Mouse (Mus musculus) bone marrow macrophage, adult 2 months (primary cell): Measurements from ENCODE around the gene Myh9. TPM values are rescaled to one million over a fixed set of nuclear protein-coding genes. Genes with fewer than 3 reads are reported as not detected.
A peak's percentile ranks its signal among the peaks of the same experiment; 100 is the strongest.

ENCODE experiments used
- H3K27ac ChIP-seq: 2 replicates; pipeline ENCODE4 v1.5.1; 2012; ENCODE audit warnings: low read depth, low read length; ENCODE audit not compliant: insufficient read depth
- H3K4me1 ChIP-seq: 2 replicates; pipeline ENCODE4 v1.6.1; 2012; ENCODE audit warnings: low read length; ENCODE audit not compliant: control insufficient read depth, insufficient read depth
- H3K4me3 ChIP-seq: 2 replicates; pipeline ENCODE4 v1.5.1; 2012; ENCODE audit warnings: mild to moderate bottlenecking, low read length, moderate library complexity; ENCODE audit not compliant: insufficient read depth
- CTCF ChIP-seq: IDR thresholded peaks from 2 replicates; pipeline ENCODE4 v1.5.1; 2012; ENCODE audit warnings: low read depth, mild to moderate bottlenecking, low read length, moderate library complexity
- POLR2A ChIP-seq: IDR thresholded peaks from 2 replicates; pipeline ENCODE4 v1.6.1; 2012; ENCODE audit warnings: mild to moderate bottlenecking, low read depth, low read length, borderline replicate concordance
- polyA plus RNA-seq: library from polyadenylated mRNA; stranded (reverse); fragments of >200 nt; gene quantifications from 2 replicates; pipeline ENCODE4 v1.2.4, GENCODE M21; 2012; ENCODE audit not compliant: missing spikeins, insufficient read depth, insufficient read length

Myh9 gene
- polyA plus RNA-seq, 1 experiment = 194 TPM

DNA sequence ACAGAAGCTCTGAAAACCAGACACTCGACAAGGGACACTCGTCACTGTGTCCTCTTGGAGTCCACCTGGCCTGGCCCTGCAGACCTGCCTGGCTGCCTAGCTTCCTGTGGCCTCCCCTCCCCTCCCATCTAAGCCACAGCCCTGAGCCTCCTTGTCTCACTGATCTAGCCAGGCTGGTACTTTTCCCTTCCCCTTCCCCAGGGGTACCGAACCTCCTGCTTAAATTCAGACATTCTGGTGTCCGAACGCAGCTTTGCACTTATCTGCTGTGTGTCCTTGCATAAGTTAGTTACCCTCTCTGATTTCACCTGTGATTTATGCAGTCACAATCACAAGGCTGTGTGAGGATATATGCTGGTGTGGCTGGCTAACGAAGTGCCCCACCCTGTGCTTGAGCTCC lies 40.3 kb upstream of the Myh9 start:
- no peak overlapping the region for H3K4me3 ChIP-seq
- H3K27ac ChIP-seq = no peak overlapping the region
- no peak for TF ChIP-seq POLR2A
- no peak for TF ChIP-seq CTCF
- peaks cover 11% of the 10 kb centered on the region for H3K4me1 ChIP-seq

DNA sequence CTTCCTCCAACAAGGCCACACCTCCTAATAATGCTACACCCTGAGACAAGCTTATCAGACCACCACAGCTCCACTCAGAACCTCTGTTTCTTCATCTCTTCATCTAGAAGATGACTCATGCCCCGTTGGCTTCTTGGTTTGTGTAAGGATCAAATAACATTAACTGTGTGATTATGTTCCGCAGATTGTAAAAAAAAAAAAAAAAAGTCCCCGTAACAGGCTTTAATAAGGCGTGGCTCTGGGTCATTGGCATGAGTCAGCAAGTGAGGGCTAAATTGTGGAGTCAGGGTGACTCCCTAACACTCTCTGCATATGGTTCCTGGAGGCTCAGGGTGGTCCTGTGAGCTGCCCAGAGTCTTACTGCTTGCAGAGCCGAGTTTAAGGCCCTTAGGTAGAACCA lies 39.7 kb upstream of the Myh9 start:
- Histone ChIP-seq H3K4me1 (peaks cover 11% of the 10 kb centered on the region), H3K4me3 (no peak overlapping the region), H3K27ac (no peak overlapping the region)
- no peak for TF ChIP-seq POLR2A

DNA sequence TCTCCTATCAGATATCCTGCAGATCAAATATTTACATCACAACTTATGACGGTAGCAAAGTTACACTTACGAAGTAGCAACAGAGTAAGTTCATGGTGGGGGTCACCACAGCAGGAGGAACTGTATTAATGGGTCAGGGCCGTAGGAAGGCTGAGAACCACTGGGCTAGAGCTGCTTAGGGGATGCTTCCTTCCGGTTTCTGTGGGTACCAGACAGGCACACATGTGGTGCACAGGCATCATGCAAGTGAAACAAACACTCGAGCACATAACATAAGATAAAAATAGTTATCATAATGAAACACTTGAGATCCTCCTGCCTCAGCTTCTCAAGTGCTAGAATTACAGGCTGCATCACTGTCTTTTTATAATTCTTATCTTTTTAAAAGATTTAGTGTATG lies 38.8 kb upstream of the Myh9 start:
- Histone ChIP-seq H3K4me1 (peaks cover 8% of the 10 kb centered on the region), H3K4me3 (no peak overlapping the region), H3K27ac (no peak overlapping the region)
- TF ChIP-seq POLR2A (no peak), CTCF (no peak)

DNA sequence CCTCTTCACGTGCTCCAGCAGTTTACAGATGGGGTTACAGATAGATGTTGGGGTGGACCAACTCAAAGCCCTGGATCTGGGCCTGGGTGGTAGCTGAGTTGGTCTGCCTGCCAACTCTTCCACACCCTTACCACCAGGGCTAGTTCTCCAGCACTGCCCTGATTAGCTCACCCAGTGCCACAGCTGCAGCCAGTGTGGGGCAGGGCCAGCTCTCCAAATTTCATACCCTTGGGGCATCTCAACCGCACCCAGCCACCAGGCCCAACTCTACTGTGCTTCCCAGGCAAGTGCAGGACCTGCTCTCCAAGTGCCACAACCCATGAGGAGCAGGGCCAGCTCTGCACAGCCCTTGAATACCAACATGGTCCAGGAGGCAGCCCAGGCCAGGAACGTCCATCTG lies 37.8 kb upstream of the Myh9 start:
- Histone ChIP-seq H3K27ac (no peak overlapping the region), H3K4me3 (no peak overlapping the region), H3K4me1 (peaks cover 8% of the 10 kb centered on the region)
- TF ChIP-seq CTCF = no peak
- no peak for TF ChIP-seq POLR2A

DNA sequence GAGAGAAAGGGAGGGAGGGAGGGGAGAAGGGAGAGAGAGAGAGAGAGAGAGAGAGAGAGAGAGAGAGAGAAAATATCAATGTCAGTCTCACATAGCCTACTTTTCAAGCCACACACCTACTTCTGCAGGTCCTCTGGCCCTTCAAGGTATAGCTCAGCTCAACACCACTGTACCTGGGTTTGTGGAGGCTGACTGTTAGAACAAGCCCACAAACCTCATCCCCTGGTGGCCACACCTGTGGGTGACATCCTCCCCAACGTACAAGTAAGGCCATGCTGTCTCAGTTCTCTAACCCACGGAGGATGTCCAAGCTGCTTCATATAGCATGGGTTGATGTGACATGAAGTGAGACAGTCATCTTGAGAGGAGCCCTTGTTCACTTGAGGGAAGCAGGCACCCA lies 35.2 kb upstream of the Myh9 start:
- Histone ChIP-seq H3K27ac (no peak overlapping the region), H3K4me1 (peaks cover 21% of the 10 kb centered on the region), H3K4me3 (no peak overlapping the region)
- TF ChIP-seq CTCF (no peak), POLR2A (no peak)

DNA sequence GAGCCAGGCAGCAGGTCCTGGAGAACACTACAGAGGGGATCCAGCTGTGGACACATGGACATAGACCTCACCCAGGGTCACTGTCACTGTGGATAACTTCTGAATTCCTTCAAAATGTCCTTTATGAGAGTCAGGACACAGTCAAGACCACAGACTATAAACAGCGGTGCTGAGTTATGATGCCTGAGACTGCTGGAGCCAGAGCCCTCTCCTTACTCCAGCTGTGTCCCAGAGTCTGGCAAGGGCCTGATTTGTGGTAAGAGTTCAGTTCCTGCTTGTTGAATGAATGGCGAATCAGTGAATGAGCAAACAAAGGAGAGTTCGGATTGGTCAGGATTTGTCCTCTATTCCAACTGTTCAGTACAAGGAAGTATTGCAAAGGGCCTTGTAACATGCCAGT lies 34.7 kb upstream of the Myh9 start:
- TF ChIP-seq POLR2A (no peak), CTCF (no peak)
- Histone ChIP-seq H3K4me3 (no peak overlapping the region), H3K4me1 (peaks cover 16% of the 10 kb centered on the region), H3K27ac (no peak overlapping the region)

GRCm38 (mm10) chr15:77875953-77876352 lies 34.0 kb upstream of the Myh9 start:
- peaks cover 12% of the 10 kb centered on the region for H3K4me1 ChIP-seq
- no peak for TF ChIP-seq CTCF
- no peak for TF ChIP-seq POLR2A
- no peak overlapping the region for H3K27ac ChIP-seq
- no peak overlapping the region for H3K4me3 ChIP-seq

- Histone ChIP-seq H3K4me1 (peaks cover 12% of the 10 kb centered on the region), H3K27ac (0 out of 2 replicates have a peak overlapping the region, but pooled peaks have one; percentile 6), H3K4me3 (no peak overlapping the region)
- TF ChIP-seq POLR2A = no peak
- TF ChIP-seq CTCF = no peak
These were observed 32.8 kb upstream of the Myh9 start for GRCm38 (mm10) chr15:77874807-77875206.

DNA sequence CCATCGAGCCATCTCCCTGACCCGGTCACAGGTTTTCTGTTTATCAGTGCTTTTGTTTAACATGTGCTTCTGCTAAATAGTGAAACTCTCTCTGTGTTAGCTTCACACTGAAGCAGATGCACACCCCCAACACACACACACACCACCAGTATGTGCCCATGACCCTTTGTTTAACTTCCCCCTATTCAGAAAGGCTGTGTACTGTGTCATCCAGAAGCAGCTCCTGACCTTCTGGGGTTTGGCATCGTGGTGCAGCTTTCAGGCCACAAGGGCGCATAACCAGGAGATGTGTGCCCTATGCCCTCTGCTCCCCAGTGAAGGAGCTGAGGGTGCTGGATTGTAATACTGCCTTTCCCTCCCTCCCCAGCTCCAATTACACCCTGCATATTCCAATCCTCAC lies 32.3 kb upstream of the Myh9 start:
- Histone ChIP-seq H3K4me1 (peaks cover 12% of the 10 kb centered on the region), H3K4me3 (no peak overlapping the region), H3K27ac (0 out of 2 replicates have a peak overlapping the region, but pooled peaks have one; percentile 6)
- TF ChIP-seq POLR2A = no peak
- no peak for TF ChIP-seq CTCF

DNA sequence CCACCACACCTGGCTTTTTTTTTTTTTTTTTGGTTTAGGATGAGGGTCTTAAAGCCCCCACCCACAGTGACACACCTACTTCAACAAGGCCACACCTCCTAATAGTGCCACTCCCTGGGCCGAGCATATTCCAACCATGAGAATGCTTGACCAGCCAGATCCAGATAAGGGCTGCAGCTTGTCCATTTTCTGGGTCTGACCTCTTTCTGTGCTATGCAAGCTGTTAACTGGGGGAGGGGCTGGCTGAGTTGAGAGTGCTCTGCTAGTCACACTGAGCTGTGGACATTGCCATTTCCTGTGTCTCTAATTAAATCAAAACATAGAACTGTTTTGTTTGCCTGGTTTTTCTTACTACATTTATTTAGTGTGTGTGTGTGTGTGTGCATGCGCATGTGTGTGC lies 31.6 kb upstream of the Myh9 start:
- Histone ChIP-seq H3K4me1 (peaks cover 12% of the 10 kb centered on the region), H3K4me3 (no peak overlapping the region), H3K27ac (no peak overlapping the region)
- no peak for TF ChIP-seq POLR2A
- TF ChIP-seq CTCF = no peak

GRCm38 (mm10) chr15:77872996-77873395 lies 31.0 kb upstream of the Myh9 start:
- peaks cover 12% of the 10 kb centered on the region for H3K4me1 ChIP-seq
- H3K4me3 ChIP-seq = no peak overlapping the region
- H3K27ac ChIP-seq = no peak overlapping the region
- TF ChIP-seq POLR2A = no peak
- TF ChIP-seq CTCF = no peak
